Comparison of ENCODE assay signal across 24 mouse cellular contexts in genomic region chr1:136117069-136117468, GRCm38 (mm10). TPM values are rescaled to one million over a fixed set of nuclear protein-coding genes. Genes with fewer than 3 reads are reported as not detected.
A peak's percentile ranks its signal among the peaks of the same experiment; 100 is the strongest.
DNase-seq lines count a peak whose midpoint lies in the region; ATAC-seq lines count a peak whose summit lies in the region.
"Had no signal": no experiment of that assay in that cellular context is flagged by ENCODE, and none has a peak within 500 bp of the region (broad histone marks: within the 10 kb centered on the region; RNA-seq: fewer than 3 reads in every experiment).

No protein-coding gene starts in this region.

- no peak overlapping the region for H3K9ac ChIP-seq in hindbrain, embryonic 11.5 days (ENCODE audit: low read depth, low read length)
- H3K9ac ChIP-seq: forebrain, embryonic 15.5 days; limb, embryonic 12.5 days; liver, embryonic 12.5 days; neural tube, embryonic 13.5 days; stomach, embryonic 15.5 days had no signal

- H3K36me3 ChIP-seq in hindbrain, embryonic 10.5 days, result no peaks in the 10 kb centered on the region
- no peaks in the 10 kb centered on the region for H3K36me3 ChIP-seq in hindbrain, embryonic 11.5 days (ENCODE audit: control insufficient read depth, insufficient read depth, low read length)
- H3K36me3 ChIP-seq in limb, embryonic 10.5 days, result no peaks in the 10 kb centered on the region
- no peaks in the 10 kb centered on the region for H3K36me3 ChIP-seq in embryonic facial prominence, embryonic 10.5 days (replicated peaks)
- H3K36me3 ChIP-seq: forebrain, embryonic 15.5 days; heart, embryonic 10.5 days; limb, embryonic 12.5 days; liver, embryonic 12.5 days; neural tube, embryonic 13.5 days; stomach, embryonic 15.5 days had no signal

- H3K27me3 ChIP-seq in hindbrain, embryonic 10.5 days (ENCODE audit: insufficient read depth, poor library complexity, severe bottlenecking), result 0 out of 2 replicates have a peak, but pooled peaks cover 6% of the 10 kb centered on the region
- no peaks in the 10 kb centered on the region for H3K27me3 ChIP-seq in hindbrain, embryonic 11.5 days (ENCODE audit: control insufficient read depth, insufficient read depth, low read length)
- H3K27me3 ChIP-seq in limb, embryonic 10.5 days (ENCODE audit: low read depth, poor library complexity, severe bottlenecking), result no peaks in the 10 kb centered on the region
- no peaks in the 10 kb centered on the region for H3K27me3 ChIP-seq in embryonic facial prominence, embryonic 10.5 days (replicated peaks; ENCODE audit: low read depth, poor library complexity, severe bottlenecking)
- H3K27me3 ChIP-seq: forebrain, embryonic 15.5 days; neural tube, embryonic 13.5 days; stomach, embryonic 15.5 days had no signal

- no peaks in the 10 kb centered on the region for H3K9me3 ChIP-seq in hindbrain, embryonic 10.5 days
- H3K9me3 ChIP-seq in hindbrain, embryonic 11.5 days (ENCODE audit: control insufficient read depth, low read length), result no peaks in the 10 kb centered on the region
- H3K9me3 ChIP-seq in limb, embryonic 10.5 days (replicated peaks), result no peaks in the 10 kb centered on the region
- no peaks in the 10 kb centered on the region for H3K9me3 ChIP-seq in embryonic facial prominence, embryonic 10.5 days
- H3K9me3 ChIP-seq: forebrain, embryonic 15.5 days; heart, embryonic 10.5 days; limb, embryonic 12.5 days; liver, embryonic 12.5 days; neural tube, embryonic 13.5 days; stomach, embryonic 15.5 days had no signal

- H3K4me1 ChIP-seq in hindbrain, embryonic 10.5 days (replicated peaks), result peaks cover 21% of the 10 kb centered on the region
- H3K4me1 ChIP-seq in hindbrain, embryonic 11.5 days (replicated peaks; ENCODE audit: control insufficient read depth, insufficient read depth, low read length), result peaks cover 5% of the 10 kb centered on the region; the same call in 1 of the 2 replicates
- H3K4me1 ChIP-seq in limb, embryonic 10.5 days, result peaks cover 37% of the 10 kb centered on the region
- H3K4me1 ChIP-seq in embryonic facial prominence, embryonic 10.5 days, result peaks cover 30% of the 10 kb centered on the region

- no peak overlapping the region for H3K4me3 ChIP-seq in hindbrain, embryonic 10.5 days
- H3K4me3 ChIP-seq in hindbrain, embryonic 11.5 days (ENCODE audit: low read depth, low read length), result no peak overlapping the region
- H3K4me3 ChIP-seq in limb, embryonic 10.5 days, result no peak overlapping the region
- H3K4me3 ChIP-seq in embryonic facial prominence, embryonic 10.5 days, result no peak overlapping the region
- H3K4me3 ChIP-seq: forebrain, embryonic 15.5 days; heart, embryonic 10.5 days; limb, embryonic 12.5 days; liver, embryonic 12.5 days; neural tube, embryonic 13.5 days; stomach, embryonic 15.5 days had no signal

- 86% methylated on average over 9 of the region's 9 CpGs for WGBS in hindbrain, embryonic 10.5 days
- 92% methylated on average over 9 of the region's 9 CpGs for WGBS in hindbrain, embryonic 11.5 days
- 86% methylated on average over 9 of the region's 9 CpGs for WGBS in limb, embryonic 10.5 days
- WGBS in embryonic facial prominence, embryonic 10.5 days, result 85% methylated on average over 9 of the region's 9 CpGs

- H3K4me2 ChIP-seq in hindbrain, embryonic 11.5 days (replicated peaks; ENCODE audit: low read depth, low read length), result no peak overlapping the region
- H3K4me2 ChIP-seq: forebrain, embryonic 15.5 days; limb, embryonic 12.5 days; liver, embryonic 12.5 days; neural tube, embryonic 13.5 days; stomach, embryonic 15.5 days had no signal

- DNase-seq in hindbrain, embryonic 10.5 days (ENCODE audit: low spot score), result no peak
- no peak for DNase-seq in hindbrain, embryonic 11.5 days (ENCODE audit: low spot score)
- DNase-seq in spleen, postnatal 36 days (ENCODE audit: low spot score in 2 of 2), result peak; percentile 38 to 45
- DNase-seq in spleen, adult 12 weeks (ENCODE audit: low spot score), result no peak
- DNase-seq in limb, embryonic 10.5 days (ENCODE audit: low spot score), result no peak
- no peak for DNase-seq in embryonic facial prominence, embryonic 10.5 days (ENCODE audit: low spot score)
- no peak for DNase-seq in cerebellum, postnatal 10 days
- DNase-seq: adrenal gland, postnatal 25 days; cerebellum, adult 9-10 months; heart, postnatal 4 days; kidney, adult 11 months; kidney, postnatal 4 days; layer of hippocampus, postnatal 36 days; lung, adult 2 months; lung, postnatal 4 days; midbrain, embryonic 14.5 days; thymus, postnatal 25 days had no signal

- 0 out of 2 replicates have a peak overlapping the region, but pooled peaks have one; percentile 1 for H3K27ac ChIP-seq in hindbrain, embryonic 10.5 days
- no peak overlapping the region for H3K27ac ChIP-seq in hindbrain, embryonic 11.5 days (ENCODE audit: low read depth, low read length)
- H3K27ac ChIP-seq in limb, embryonic 10.5 days, result 0 out of 2 replicates have a peak overlapping the region, but pooled peaks have one; percentile 66
- H3K27ac ChIP-seq in embryonic facial prominence, embryonic 10.5 days (replicated peaks), result no peak overlapping the region
- H3K27ac ChIP-seq: forebrain, embryonic 15.5 days; limb, embryonic 12.5 days; liver, embryonic 12.5 days; neural tube, embryonic 13.5 days; stomach, embryonic 15.5 days had no signal

- ATAC-seq in hindbrain, embryonic 11.5 days (ENCODE audit: low FRiP score), result no peak
- ATAC-seq: forebrain, embryonic 15.5 days; hindbrain, embryonic 16.5 days; liver, embryonic 12.5 days had no signal

RNA-seq across cellular contexts. Expression of gene Kif21b, which starts 14.1 kb away (rescaled TPM):
- 6.6 and 15.5 TPM in 2 replicates for polyA plus RNA-seq in hindbrain, embryonic 10.5 days (2016; fragmentation: Nextera tagmentation; extraction: Ambion mirVana)
- 17.7 and 24.4 TPM in 2 replicates for polyA plus RNA-seq in hindbrain, embryonic 11.5 days (2014; fragmentation: Nextera tagmentation; extraction: Ambion mirVana)
- polyA plus RNA-seq in limb, embryonic 10.5 days (2016; fragmentation: Nextera tagmentation; extraction: Ambion mirVana), result 7.2 and 10.9 TPM in 2 replicates
- 6.5 and 7.3 TPM in 2 replicates for polyA plus RNA-seq in embryonic facial prominence, embryonic 10.5 days (2016; fragmentation: Nextera tagmentation; extraction: Ambion mirVana)

Comparison
In these comparisons a context has a peak if more than half of its experiments do, and no peak if none do; other contexts are left out.
1. DNase-seq: peak in spleen, postnatal 36 days (2 of 2); none in hindbrain, embryonic 10.5 days (single experiment), hindbrain, embryonic 11.5 days (single experiment), spleen, adult 12 weeks (single experiment), limb, embryonic 10.5 days (single experiment), embryonic facial prominence, embryonic 10.5 days (single experiment) and cerebellum, postnatal 10 days (0 of 2).
2. H3K27ac ChIP-seq: peak in hindbrain, embryonic 10.5 days (single experiment) and limb, embryonic 10.5 days (single experiment); none in hindbrain, embryonic 11.5 days (single experiment) and embryonic facial prominence, embryonic 10.5 days (single experiment).